Mouse (Mus musculus): ENCODE results near the gene Gm44502. TPM values are rescaled to one million over a fixed set of nuclear protein-coding genes. Genes with fewer than 3 reads are reported as not detected.
"Not testable (repeated sequence)": the region's sequence is repeated elsewhere in the genome, so short reads cannot be mapped to it uniquely, and the experiment has no call there.

Gene Gm44502
- total RNA-seq, 2 experiments from 2014 or later, result 0.66 TPM; not detected in 1

DNA sequence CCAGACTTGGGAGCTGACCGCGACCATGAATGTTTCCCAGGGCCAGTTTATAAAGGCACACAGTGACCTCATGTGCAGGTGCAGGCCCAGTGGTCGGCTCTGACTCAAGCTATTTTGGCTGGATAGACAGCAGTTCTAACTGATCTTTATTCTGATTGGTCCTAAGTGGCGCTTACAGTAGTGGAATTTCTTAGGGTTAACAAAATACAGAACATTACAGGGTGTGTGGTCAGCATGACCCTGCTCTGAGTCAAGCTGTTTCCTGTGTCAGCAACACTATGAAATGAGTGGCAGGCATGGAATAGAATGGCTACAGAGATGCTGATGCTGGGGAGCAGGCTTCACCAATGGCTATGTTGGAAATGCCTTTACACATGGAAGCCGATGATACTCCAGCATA, 6.4 kb upstream of the Gm44502 start:
- TF ChIP-seq CTCF (conservative IDR thresholded peaks at IDR 0.05), result no peak
- Histone ChIP-seq H3K27ac (no peak overlapping the region), H3K4me3 (no peak overlapping the region)
- no peak for DNase-seq (ENCODE audit: low spot score in 2 of 2)

DNA sequence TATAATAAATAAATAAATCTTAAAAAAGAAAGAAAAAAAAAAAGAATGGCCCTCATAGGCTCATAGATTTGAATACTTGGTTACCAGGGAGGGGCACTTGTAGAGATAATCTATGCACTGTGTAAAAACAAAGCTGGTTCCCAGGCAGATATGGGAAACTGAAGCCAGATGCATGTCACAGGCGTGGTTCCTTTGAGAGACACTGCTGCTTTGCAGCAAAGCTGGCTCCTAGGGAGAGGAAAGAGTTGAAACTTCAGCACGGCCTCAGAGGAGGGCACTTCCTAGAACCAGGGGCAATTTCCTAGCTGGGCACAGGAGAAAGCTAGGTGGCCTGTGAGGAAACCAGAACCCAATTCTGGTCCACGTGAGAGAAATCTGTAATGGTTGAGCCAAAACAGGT, 4.6 kb upstream of the Gm44502 start:
- no peak for TF ChIP-seq CTCF (conservative IDR thresholded peaks at IDR 0.05)
- no peak for DNase-seq (ENCODE audit: low spot score in 2 of 2)
- no peak overlapping the region for H3K27ac ChIP-seq
- H3K4me3 ChIP-seq, result no peak overlapping the region

DNA sequence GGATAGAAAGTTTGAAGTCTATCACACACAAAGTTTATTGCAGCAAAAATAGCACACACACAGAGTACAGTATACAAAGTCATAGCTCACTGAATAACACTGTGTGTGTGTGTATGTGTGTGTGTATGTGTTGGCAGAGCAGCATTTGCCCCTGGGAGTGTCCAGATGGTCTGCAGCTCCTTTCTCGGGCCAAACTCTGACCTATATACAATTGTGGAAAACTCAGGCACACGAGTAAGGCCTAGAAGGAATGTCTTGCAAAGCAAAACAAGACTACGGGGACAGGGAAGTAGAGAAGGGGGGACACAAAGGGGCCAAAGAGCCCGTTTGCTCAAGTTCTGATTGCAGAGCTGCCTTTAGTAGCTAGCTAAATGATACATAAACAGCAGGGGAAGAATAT, 3.5 kb upstream of the Gm44502 start:
- Histone ChIP-seq H3K27ac (no peak overlapping the region), H3K4me3 (no peak overlapping the region)
- DNase-seq (ENCODE audit: low spot score in 2 of 2), result no peak
- no peak for TF ChIP-seq CTCF (conservative IDR thresholded peaks at IDR 0.05)

DNA sequence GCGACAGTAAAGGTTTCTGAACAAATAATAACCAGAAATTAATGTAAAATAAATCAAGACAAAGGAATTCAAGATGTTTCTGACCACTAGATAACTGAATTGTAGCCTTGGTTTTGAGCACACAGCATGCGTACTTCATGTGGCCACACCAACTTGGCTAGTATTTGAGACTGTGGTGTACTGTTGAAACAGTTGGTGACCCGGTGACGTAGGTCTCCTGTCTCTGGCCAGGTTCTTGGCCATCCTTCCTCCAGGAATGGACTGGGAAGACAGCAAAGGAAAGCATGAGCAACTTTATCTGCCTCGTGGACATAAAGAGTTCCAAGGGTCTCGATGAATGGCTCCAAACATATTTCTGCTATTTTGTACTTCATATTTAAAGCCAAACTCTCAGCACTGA, 2.3 kb upstream of the Gm44502 start:
- TF ChIP-seq CTCF (conservative IDR thresholded peaks at IDR 0.05), result no peak
- Histone ChIP-seq H3K4me3 (no peak overlapping the region), H3K27ac (no peak overlapping the region)
- DNase-seq (ENCODE audit: low spot score in 2 of 2), result no peak

DNA sequence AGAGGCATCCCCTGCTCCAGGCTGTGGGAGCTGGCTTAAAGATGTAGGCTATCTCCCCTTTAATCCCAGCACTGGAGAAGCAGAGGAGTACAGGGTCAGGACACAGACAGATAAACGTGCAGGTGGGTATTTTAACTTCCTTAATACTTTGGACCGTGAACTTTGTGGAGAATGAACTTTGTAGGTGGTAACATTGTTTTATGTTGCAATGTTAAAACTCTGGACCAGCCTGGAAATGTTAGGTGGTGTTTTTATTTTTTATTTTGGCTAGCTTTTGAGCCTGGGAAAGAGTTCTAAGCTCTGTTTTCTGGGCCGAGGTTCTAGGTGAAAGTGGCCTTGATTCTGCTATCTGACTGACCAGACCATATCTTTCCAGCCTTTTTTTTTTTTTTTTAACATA, 1.8 kb upstream of the Gm44502 start:
- no peak for TF ChIP-seq CTCF (conservative IDR thresholded peaks at IDR 0.05)
- no peak overlapping the region for H3K27ac ChIP-seq
- H3K4me3 ChIP-seq, result no peak overlapping the region
- DNase-seq (ENCODE audit: low spot score in 2 of 2), result no peak

DNA sequence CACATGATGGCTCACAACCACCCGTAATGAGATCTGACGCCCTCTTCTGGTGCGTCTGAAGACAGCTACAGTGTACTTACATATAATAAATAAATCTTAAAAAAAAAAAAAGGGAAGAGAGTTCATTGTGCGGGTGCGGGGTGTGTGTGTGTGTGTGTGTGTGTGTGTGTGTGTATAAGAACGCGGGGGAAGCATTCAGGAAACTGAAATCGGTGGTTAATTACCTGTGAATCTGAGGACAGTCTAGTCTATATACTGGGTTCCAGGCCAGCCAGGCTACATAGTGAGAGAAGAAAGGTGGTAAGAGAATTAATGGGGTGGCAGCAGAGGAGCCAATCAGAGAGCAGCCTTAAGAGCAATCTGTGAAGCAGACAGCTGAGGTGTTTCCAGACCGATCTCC, 1.3 kb upstream of the Gm44502 start:
- H3K27ac ChIP-seq; H3K4me3 ChIP-seq; DNase-seq (ENCODE audit: low spot score in 2 of 2): not testable (repeated sequence)

DNA sequence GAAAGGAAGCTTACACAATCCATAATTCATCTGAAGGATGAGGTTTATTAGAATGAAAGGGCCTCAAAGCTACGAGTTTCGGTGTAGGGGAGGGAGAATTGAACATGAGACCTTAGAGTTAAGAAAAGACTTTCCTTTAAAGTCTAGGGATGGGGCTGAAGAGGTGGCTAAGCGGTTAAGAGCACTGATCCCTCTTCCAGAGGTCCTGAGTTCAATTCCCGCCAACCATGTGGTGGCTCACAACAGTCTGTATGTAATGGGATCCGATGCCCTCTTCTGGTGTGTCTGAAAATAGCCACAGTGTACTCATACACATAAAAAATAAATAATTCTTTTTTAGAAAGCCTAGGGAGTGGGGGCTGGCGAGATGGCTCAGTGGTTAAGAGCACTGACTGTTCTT, 845 bp upstream of the Gm44502 start:
- Histone ChIP-seq H3K27ac (peak overlapping the region; percentile 94), H3K4me3 (peak overlapping the region; percentile 100)
- no peak for DNase-seq (ENCODE audit: low spot score in 2 of 2)
- TF ChIP-seq CTCF (conservative IDR thresholded peaks at IDR 0.05), result peak; percentile 60

DNA sequence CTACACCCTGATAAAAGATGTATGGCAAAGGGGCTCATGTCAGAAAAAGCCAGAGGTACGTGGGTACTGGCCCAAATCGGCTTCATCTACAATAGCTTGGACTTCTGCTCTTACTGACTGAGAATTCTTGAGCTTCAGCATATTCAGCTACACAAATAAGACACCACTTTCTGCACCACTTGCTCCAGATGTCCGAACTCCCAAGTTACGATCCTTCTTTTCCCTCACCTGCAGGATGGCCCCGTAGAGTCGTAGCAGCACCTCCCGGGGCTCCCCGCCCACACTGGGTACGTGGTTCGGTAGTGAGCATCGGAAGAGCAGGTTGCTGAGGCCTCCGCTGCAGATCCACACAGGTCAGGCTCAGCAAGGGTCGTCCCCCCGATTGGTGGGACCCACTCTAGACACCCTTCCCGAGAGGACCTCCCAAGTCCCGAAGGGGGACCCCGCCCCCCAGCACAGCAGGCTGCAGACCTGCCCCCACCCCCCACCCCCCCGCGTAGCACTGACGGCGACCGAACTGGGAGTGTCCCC, 610 bp downstream of the Gm44502 start:
- H3K27ac ChIP-seq, result peak overlapping the region; percentile 94
- H3K4me3 ChIP-seq, result peak overlapping the region; percentile 100
- TF ChIP-seq CTCF (conservative IDR thresholded peaks at IDR 0.05), result no peak
- no peak for DNase-seq (ENCODE audit: low spot score in 2 of 2)

DNA sequence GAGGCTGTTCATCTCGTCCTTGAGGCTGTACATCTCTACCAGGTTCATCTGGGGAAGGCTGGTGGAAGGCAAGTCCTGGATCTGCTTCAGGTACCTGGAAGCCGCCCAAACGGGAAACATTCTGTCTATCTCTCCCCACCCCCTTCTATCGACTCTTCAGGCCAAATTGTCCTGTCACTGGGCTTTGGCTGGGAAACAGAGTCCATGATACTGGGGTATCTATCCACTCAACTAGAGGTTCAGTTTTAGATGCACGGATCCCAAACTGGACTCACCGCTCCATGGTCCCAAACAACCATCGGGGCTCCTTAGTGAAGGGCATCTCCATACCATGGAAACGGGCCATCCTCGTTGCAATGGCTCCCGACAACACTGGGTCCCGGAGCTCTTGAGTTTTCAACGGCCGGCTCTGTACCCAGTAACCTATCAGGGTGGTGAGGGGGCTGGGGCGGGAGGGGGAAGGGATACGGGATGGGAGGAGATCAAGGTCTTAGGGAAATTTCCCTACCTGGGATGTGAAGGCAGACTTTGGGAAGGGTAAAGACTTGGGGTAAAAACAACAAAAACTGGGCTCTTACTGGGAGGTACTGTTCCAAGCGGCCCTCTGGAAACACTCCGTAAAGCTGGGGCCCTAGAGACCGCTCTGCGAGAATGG, 1.2 kb downstream of the Gm44502 start:
- TF ChIP-seq CTCF (conservative IDR thresholded peaks at IDR 0.05), result no peak
- DNase-seq (ENCODE audit: low spot score in 2 of 2), result no peak
- Histone ChIP-seq H3K4me3 (peak overlapping the region; percentile 100), H3K27ac (no peak overlapping the region)

DNA sequence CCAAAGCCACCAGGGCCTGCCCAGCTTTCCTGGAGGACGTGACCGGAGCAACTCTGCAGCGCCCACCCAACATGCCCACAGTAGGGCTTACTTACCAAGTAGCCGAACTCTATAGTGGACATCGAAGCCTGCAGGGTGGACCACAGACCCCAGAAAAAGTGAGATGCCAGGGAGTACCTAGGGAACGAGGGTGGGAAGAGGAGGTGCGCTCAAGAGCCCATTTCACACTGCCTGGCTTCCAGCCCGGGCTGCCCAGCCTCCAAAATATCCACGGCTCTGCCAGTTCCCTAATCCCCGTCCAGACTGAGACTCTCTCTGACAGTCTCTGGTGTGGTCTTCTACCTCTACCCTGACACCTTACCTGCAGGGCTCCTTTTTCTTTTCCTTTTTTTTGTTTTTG, 2.8 kb downstream of the Gm44502 start:
- DNase-seq (ENCODE audit: low spot score in 2 of 2), result no peak
- Histone ChIP-seq H3K27ac (no peak overlapping the region), H3K4me3 (no peak overlapping the region)
- no peak for TF ChIP-seq CTCF (conservative IDR thresholded peaks at IDR 0.05)

DNA sequence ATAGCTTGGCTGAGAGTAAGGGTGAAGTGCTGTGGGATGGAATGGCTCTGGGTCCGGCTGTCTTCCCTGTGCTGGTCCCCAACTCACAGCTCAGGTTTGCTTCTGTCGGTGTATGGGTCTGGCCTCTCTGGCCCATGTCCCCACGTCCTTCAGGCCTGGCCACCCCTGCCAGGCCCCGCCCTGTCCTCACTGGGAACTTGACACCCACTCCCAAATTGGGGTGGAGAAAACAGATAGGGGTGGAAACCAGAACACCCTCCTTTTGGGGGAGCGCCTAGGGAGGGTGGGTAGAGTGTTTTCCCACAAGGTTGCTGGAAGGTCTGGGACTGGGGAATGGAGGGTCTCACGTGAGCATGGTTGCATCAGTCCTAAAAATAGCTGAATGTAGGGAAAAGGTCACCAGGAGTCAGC, 3.8 kb downstream of the Gm44502 start, which contains the start of gene Cpt1b:
Cpt1b (minus strand) TSS at position 153 of the 411 bp plus-strand sequence.
- TF ChIP-seq CTCF (conservative IDR thresholded peaks at IDR 0.05), result no peak
- H3K4me3 ChIP-seq, result no peak within 1 kb of the TSS
- no peak within 1 kb of the TSS for H3K27ac ChIP-seq
- no peak for DNase-seq (ENCODE audit: low spot score in 2 of 2)

DNA sequence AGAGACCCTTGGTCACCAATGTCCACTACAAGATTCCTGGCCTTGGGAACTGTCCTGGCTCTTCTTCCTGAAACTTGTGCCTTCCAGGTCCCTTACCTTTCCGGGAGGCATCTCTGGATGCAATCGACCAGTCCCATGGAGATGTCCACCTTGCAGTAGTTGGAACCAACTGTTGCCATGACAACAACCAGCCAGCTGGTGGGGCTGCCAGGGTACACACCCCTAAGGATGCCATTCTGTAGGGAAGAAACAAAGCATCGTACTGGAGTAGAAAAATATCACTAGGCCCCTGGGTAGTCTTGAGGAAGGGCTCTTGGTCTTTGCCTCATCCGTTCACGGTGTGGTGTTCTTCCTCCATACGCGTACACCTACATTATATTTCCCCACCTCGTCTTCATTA, 4.9 kb downstream of the Gm44502 start:
- TF ChIP-seq CTCF (conservative IDR thresholded peaks at IDR 0.05), result no peak
- Histone ChIP-seq H3K4me3 (no peak overlapping the region), H3K27ac (no peak overlapping the region)
- no peak for DNase-seq (ENCODE audit: low spot score in 2 of 2)

DNA sequence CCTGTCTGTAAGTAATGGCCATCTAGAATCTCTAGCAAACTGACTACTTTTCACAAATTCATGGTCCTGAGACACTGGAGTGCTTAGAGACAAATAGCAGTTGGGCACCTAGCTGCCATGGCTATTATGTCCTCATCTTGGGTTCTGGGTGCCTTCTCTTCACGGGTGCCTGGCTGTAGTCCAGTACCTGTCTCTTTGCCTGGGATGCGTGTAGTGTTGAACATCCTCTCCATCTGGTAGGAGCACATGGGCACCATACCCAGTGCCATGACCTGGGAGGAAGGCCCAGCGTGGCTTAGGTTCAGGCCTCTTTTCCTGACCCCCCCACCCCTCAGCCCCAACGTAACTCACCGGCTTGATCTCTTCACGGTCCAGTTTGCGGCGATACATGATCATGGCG, 7.6 kb downstream of the Gm44502 start:
- DNase-seq (ENCODE audit: low spot score in 2 of 2), result no peak
- Histone ChIP-seq H3K27ac (no peak overlapping the region), H3K4me3 (no peak overlapping the region)
- no peak for TF ChIP-seq CTCF (conservative IDR thresholded peaks at IDR 0.05)

DNA sequence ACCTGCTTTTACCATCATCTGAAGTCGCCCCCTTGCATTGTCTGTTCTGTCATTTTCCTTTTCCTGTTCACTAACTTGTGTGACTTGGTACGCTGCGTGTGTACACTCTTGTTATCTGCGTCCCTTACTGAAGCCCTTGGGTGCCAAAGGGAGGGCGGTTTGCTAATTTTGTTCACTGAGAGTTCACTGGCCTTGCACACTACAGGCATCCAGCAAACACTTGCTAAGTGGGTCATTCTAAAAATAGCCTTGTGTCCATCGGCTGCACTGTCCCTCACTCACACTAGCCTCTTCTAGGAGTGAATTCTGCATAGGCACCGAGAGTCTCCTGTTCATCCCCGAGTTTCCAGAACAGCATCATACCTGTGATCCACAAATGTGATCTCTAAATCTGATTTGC, 14.2 kb downstream of the Gm44502 start:
- H3K4me3 ChIP-seq, result no peak overlapping the region
- no peak for DNase-seq (ENCODE audit: low spot score in 2 of 2)
- no peak overlapping the region for H3K27ac ChIP-seq
- TF ChIP-seq CTCF (conservative IDR thresholded peaks at IDR 0.05), result no peak

Data from layer of hippocampus, adult 2 months (tissue).